Mouse (Mus musculus) NIH3T3 (cell line): ENCODE data around the gene Lhx9.
A peak's percentile ranks its signal among the peaks of the same experiment; 100 is the strongest.

ENCODE experiments used
- DNase-seq: peaks from one replicate; pipeline ENCODE4 v3.0.0-alpha.2; 2012; ENCODE audit warnings: low read depth

Gene Lhx9

GRCm38 (mm10) chr1:138839809-138840430 is 8.5 kb downstream of the Lhx9 start:
- no peak for DNase-seq

DNA sequence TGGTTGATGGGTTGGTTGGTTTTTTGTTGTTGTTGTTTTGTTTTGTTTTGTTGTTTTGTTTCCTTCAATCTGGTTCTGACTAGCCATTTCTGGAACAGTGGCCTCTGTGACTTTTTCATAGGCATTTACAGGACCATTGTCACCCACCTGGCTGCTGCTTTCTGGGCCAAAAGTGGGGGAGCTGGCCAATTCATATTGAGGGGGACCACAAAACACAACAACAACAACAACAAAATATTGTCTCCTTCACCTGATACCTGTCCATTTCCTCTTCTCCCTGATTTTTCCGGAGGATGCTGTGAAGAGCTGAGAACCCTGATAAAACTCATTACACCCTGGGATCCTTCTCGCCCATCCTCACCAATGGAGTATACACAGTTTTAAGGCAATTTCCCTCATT is 9.1 kb downstream of the Lhx9 start:
- DNase-seq, result no peak

DNA sequence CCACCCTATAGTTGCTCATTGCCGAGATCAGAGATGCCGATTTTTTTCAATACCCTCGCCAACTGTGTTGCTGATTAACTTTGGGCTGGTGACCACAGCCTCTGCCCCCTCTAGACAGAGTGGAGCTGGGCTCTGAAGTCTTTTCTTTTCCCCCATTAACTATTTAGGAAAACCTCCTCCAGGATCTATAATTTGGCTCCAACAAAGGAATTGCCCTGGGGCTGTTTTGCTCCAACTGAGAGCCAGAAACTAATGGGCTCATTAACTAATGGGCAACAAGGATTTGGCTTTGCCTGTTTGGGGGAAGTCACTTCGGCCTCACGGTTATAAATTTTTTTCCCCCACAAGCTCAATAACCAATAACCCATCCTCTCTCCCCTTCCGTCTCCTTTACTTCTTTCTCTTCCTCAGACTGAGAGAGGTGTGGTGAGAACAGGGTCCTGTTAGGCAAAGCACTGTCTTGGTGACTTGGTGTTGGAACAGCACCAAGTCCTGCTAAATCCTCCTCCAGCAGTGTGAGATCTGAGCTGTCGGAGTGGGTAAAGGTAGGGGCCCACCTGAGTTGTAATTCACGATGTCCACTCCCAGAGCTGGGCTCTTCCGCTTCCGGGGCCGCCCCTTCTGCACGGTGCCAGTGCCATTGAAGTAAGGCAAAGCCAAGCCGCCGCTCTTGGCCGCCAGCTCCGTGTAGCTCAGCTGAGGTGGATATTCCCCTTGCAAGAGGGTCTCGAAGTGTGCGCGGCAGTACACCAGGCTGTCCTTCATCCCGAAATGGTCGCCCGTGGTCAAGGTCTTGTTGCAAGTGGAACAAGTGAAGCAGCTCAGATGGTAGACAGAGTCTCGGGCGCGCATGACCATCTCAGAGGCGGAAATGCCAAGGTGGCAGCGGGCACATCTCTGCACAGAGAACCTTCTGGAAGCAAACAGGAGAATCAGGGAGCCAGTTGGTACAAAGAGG is 10.3 kb downstream of the Lhx9 start:
- no peak for DNase-seq

DNA sequence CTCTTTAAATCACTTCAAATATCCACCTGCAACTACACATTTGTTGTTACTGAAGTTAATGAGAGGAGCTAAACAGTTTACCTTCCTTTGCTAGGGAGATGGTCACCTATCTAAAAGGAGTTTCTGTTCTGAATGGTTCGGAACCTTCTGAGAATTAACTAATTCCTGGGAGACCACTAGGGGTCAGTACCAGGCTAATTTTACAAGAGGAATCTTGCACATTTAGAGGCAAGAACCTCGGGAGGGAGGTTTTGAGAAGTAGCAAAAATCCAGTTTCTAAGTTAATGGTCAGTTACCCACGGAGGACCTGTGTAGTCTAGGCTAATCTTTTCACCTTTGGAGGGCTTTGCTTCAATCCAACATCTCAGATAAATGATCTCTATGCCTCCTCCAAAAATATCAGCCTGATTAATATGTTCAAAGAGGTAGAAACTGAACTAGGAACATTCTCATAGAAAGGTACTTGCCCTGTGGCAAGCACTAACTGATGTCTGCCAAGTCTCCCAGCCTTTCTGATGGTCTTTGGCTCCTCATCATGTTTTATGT is 12.9 kb downstream of the Lhx9 start:
- peak; percentile 76 for DNase-seq

DNA sequence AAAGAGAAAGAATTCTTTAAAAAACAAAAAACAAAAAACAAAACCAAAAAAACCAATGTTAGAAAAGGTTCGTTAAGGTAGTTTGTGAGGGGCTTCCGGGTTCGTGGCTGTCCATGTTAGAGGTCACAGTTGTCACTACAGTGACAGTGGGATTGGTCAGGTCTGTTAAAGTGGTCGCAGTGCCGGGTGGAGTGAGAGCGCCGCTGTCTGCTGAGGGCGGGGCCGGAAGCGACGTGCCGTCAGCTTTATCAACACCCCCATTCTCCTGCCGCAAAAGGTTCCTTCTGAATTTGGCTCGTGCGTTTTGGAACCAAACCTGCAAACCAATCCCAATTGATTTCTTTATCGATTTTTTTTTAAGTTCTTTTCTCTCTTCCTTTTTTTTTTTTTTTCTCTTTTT is 17.1 kb downstream of the Lhx9 start:
- DNase-seq, result no peak

DNA sequence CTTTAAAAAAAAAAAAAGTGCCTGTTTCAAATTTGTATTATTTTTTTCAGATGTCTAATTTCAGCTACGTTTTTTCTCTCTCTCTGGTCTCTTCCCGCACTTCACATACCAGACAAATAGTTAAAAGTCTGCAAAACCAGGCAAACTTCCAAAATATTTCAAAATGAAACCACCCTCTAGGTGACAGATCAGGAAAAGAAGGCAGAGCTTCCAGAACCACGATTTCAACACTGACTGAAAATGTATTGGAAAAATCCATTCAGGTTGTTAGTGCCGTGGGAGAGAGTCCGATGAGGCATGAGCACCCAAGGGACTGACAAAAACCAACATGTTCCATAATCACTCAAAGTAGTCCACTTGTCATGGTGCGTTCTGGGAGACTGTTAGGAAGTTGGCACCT is 21.5 kb downstream of the Lhx9 start:
- peak; percentile 37 for DNase-seq

GRCm38 (mm10) chr1:138822985-138823322 is 25.4 kb downstream of the Lhx9 start:
- DNase-seq, result no peak

GRCm38 (mm10) chr1:138822255-138822984 is 26.0 kb downstream of the Lhx9 start:
- no peak for DNase-seq

DNA sequence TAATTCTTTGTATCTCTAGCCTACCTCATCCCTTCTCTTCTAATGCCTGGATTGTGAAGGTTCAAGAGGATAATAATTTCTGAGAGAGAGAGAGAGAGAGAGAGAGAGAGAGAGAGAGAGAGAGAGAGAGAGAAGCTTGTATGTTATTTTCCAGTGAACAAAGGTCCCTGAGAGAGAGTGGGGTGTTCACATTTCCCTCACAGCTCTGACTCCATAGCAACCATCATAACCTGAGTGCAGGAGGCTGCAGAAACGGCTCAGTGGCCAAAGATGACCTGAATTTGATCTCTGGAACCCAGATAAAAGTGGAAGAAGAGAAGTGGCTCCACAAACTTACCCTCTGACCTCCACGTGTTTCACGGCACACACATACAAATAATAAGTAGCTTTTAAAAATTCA is 46.6 kb downstream of the Lhx9 start:
- DNase-seq, result no peak

- DNase-seq, result no peak
Observed at GRCm38 (mm10) chr1:138801296-138801695, 47.1 kb downstream of the Lhx9 start.

GRCm38 (mm10) chr1:138799692-138800314 is 48.6 kb downstream of the Lhx9 start:
- DNase-seq, result no peak

- no peak for DNase-seq
Observed at GRCm38 (mm10) chr1:138798110-138798509, 50.3 kb downstream of the Lhx9 start.

GRCm38 (mm10) chr1:138785856-138786255 is 62.5 kb downstream of the Lhx9 start:
- no peak for DNase-seq

DNA sequence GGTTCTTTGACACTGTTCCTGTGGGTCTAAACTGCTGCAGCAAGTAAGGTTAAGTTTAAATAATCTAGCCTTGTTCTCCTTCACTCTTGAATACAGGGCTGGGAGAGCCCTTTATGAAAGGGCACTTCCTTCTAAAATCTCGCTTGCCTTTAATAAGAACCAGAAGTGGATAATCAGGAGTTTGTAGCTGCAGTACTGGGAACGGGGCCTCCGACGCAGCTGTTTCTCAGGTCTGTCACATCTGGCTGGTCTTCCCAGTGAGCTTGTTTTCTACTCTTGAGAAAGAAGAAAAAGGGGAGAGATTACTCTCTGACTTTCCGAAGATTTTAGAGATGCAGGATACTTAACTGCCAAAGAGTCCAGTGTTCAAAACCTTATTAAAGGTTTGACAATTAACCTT is 64.4 kb downstream of the Lhx9 start:
- DNase-seq, result no peak
